Mouse (Mus musculus) forebrain, embryonic 12.5 days (tissue): Measurements from ENCODE around the gene Armc12. TPM values are rescaled to one million over a fixed set of nuclear protein-coding genes. Genes with fewer than 3 reads are reported as not detected.

Experiments used
- ATAC-seq: fragments of 200-750 bp; cut with Nextera tagmentation; 2 replicates; pipeline ENCODE4 v1.8.0; 2017; ENCODE audit warnings: moderate TSS enrichment; ENCODE audit not compliant: low FRiP score
- H3K27ac ChIP-seq: fragments of 300-500 bp; sonication (generic); 2 replicates; pipeline ENCODE4 v1.5.1; 2016; ENCODE audit warnings: mild to moderate bottlenecking
- H3K27me3 ChIP-seq: fragments of 300-500 bp; sonication (generic); 2 replicates; pipeline ENCODE4 v1.6.1; 2016; ENCODE audit warnings: mild to moderate bottlenecking
- H3K36me3 ChIP-seq: fragments of 300-500 bp; sonication (generic); replicated peaks from 2 replicates; pipeline ENCODE4 v1.6.1; 2016; ENCODE audit warnings: mild to moderate bottlenecking
- H3K4me1 ChIP-seq: fragments of 300-500 bp; sonication (generic); 2 replicates; pipeline ENCODE4 v1.6.1; 2016
- H3K4me2 ChIP-seq: fragments of 300-500 bp; sonication (generic); 2 replicates; pipeline ENCODE4 v1.6.1; 2016; ENCODE audit warnings: mild to moderate bottlenecking, moderate library complexity
- H3K4me3 ChIP-seq: fragments of 300-500 bp; sonication (generic); replicated peaks from 2 replicates; pipeline ENCODE4 v1.5.1; 2016; ENCODE audit warnings: mild to moderate bottlenecking
- H3K9ac ChIP-seq: fragments of 300-500 bp; sonication (generic); 2 replicates; pipeline ENCODE4 v1.6.1; 2016; ENCODE audit warnings: mild to moderate bottlenecking
- H3K9me3 ChIP-seq: fragments of 300-500 bp; sonication (generic); 2 replicates; pipeline ENCODE4 v1.6.1; 2016
- WGBS: fragments of 180-500 bp; shearing (Covaris S2); methylation state at CpG from one replicate; pipeline ENCODE4 v1.1.7; 2016; 5-methylcytosine and 5-hydroxymethylcytosine counted together
- microRNA-seq: library from miRNA; unstranded; fragments of <30 nt; microRNA quantifications from one replicate; pipeline ENCODE4, GENCODE M21; 2017
- polyA plus RNA-seq: library from polyadenylated mRNA; unstranded; fragments of >200 nt; fragmentation: Nextera tagmentation; extraction: Ambion mirVana; gene quantifications from 2 replicates; pipeline ENCODE4 v1.2.1, GENCODE M21; 2016

Armc12 gene
- polyA plus RNA-seq, 1 experiment from 2014 or later: not detected

- Histone ChIP-seq H3K4me3 (no peak overlapping the region), H3K4me1 (peaks cover 5% of the 10 kb centered on the region), H3K9me3 (no peaks in the 10 kb centered on the region), H3K27ac (no peak overlapping the region), H3K4me2 (no peak overlapping the region), H3K9ac (no peak overlapping the region), H3K27me3 (peaks cover 10% of the 10 kb centered on the region), H3K36me3 (no peaks in the 10 kb centered on the region)
- WGBS: 8% methylated on average over 9 of the region's 9 CpGs
- no peak for ATAC-seq
These were observed 49.8 kb downstream of the Armc12 start for GRCm38 (mm10) chr17:28580396-28580795.

- Histone ChIP-seq H3K36me3 (no peaks in the 10 kb centered on the region), H3K4me3 (no peak overlapping the region), H3K4me1 (no peaks in the 10 kb centered on the region), H3K9ac (no peak overlapping the region), H3K9me3 (no peaks in the 10 kb centered on the region), H3K27ac (no peak overlapping the region), H3K4me2 (no peak overlapping the region), H3K27me3 (peaks cover 5% of the 10 kb centered on the region)
- no peak for ATAC-seq
- 66% methylated on average over 2 of the region's 2 CpGs for WGBS
These were observed 50.5 kb downstream of the Armc12 start for GRCm38 (mm10) chr17:28581056-28581455.

GRCm38 (mm10) chr17:28586509-28586908 lies 55.9 kb downstream of the Armc12 start:
- Histone ChIP-seq H3K9me3 (no peaks in the 10 kb centered on the region), H3K27me3 (no peaks in the 10 kb centered on the region), H3K27ac (no peak overlapping the region), H3K4me3 (no peak overlapping the region), H3K4me1 (no peaks in the 10 kb centered on the region), H3K36me3 (peaks cover 38% of the 10 kb centered on the region), H3K9ac (no peak overlapping the region), H3K4me2 (no peak overlapping the region)
- no peak for ATAC-seq
- WGBS: 89% methylated on average over 3 of the region's 3 CpGs

GRCm38 (mm10) chr17:28588591-28588990 lies 58.0 kb downstream of the Armc12 start:
- H3K9ac ChIP-seq: no peak overlapping the region
- H3K4me3 ChIP-seq: no peak overlapping the region
- no peak overlapping the region for H3K4me2 ChIP-seq
- H3K27me3 ChIP-seq: no peaks in the 10 kb centered on the region
- no peak overlapping the region for H3K27ac ChIP-seq
- peaks cover 58% of the 10 kb centered on the region for H3K36me3 ChIP-seq
- H3K4me1 ChIP-seq: no peaks in the 10 kb centered on the region
- no peaks in the 10 kb centered on the region for H3K9me3 ChIP-seq
- ATAC-seq: no peak
- 79% methylated on average over 2 of the region's 2 CpGs for WGBS

Small RNAs within 50 kb of the gene (microRNA-seq; reads per million reads assigned to microRNA genes)
- gene Gm25195 (not detected), gene Mir6969 (not detected)

Other genes starting within 250 kb of the Armc12 start
- gene Fance, start 217.3 kb upstream of the Armc12 start, polyA plus RNA-seq: 25.9 and 26.0 TPM in 2 replicates
- gene Rpl10a, start 202.3 kb upstream of the Armc12 start, polyA plus RNA-seq: 370 and 384 TPM in 2 replicates
- 4.2 and 5.1 TPM in 2 replicates for gene Tead3, start 180.0 kb upstream of the Armc12 start, polyA plus RNA-seq
- gene Tulp1, start 165.6 kb upstream of the Armc12 start, polyA plus RNA-seq: 3.5 and 4.0 TPM in 2 replicates
- gene Fkbp5, start 13.3 kb upstream of the Armc12 start, polyA plus RNA-seq: 34.9 and 37.4 TPM in 2 replicates
- not detected in 2 replicates for gene Clpsl2, start 18.6 kb downstream of the Armc12 start, polyA plus RNA-seq
- gene Clps, start 30.0 kb downstream of the Armc12 start, polyA plus RNA-seq: not detected in 2 replicates
- 1.3 and 1.5 TPM in 2 replicates for gene Lhfpl5, start 44.8 kb downstream of the Armc12 start, polyA plus RNA-seq
- gene Srpk1, start 91.9 kb downstream of the Armc12 start, polyA plus RNA-seq: 124 and 130 TPM in 2 replicates
- 0.80 and 0.90 TPM in 2 replicates for gene Slc26a8, start 159.4 kb downstream of the Armc12 start, polyA plus RNA-seq
- gene Mapk14, start 160.5 kb downstream of the Armc12 start, polyA plus RNA-seq: 38.0 and 39.8 TPM in 2 replicates
- 3.0 and 3.6 TPM in 2 replicates for gene AC170998.1, start 195.3 kb downstream of the Armc12 start, polyA plus RNA-seq
- gene Mapk13, start 238.5 kb downstream of the Armc12 start, polyA plus RNA-seq: 2.5 and 5.3 TPM in 2 replicates